Mouse (Mus musculus): ENCODE data around the gene Drg1.
"Not testable (repeated sequence)": the region's sequence is repeated elsewhere in the genome, so short reads cannot be mapped to it uniquely, and the experiment has no call there.

Drg1 gene

DNA sequence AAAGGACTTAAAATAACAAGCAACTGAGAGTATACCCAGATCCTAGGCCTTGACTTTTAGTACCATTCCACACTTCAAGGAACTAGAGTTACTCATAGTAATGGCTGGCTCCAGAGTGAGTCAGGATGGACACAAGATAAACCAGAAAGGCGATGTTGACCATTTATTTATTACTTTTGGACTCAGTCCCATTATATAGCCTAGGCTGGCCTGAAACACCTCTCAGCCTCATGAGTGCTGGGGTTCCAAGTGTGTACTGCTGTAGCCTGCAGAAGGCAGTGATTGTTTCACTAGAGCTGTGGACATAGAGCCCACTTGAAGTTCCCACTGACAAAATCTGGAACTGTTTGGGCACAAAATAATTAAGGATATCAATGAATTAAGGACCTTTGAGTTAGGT lies 53.7 kb downstream of the Drg1 start:
- no peak for DNase-seq (ENCODE audit: low read depth, low spot score)

DNA sequence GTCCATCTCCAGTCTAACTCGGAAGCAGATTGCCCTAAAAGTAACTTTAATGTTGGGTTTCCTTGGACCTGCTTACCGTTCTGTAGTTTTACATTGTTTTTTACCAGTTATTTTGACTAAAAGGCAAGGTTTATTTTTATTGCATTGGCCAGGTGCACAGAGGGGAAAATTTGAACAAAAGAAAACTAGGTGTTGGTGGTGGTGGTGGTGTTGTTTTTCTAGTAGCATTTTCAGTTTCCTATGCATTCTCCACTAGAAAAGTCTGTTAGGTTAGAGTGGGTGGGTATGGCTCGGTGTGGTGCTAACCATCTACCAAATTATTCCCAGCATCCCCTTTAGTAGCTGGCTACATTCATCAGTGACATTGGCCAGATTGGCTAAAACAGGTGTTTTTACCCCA lies 59.4 kb downstream of the Drg1 start:
- DNase-seq (ENCODE audit: low read depth, low spot score), result no peak

DNA sequence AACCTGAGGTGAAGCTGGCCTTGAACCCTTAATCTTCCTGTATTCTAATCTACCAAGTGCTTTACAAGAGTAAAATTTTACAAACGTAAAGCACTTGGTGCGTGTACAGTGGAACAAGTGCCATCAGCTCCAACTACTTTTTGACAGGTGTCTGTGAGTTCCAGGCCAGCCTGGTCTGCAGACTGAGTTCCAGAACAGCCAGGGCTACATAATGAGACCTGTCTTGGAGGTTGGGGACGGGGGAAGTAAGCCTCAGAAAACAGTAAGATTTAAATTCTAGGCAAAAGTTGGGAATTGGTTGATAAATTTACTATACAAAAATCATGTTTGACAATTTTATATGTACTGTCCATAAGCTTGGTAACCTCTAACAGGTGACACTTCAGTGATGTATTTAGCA lies 61.0 kb downstream of the Drg1 start:
- no peak for DNase-seq (ENCODE audit: low read depth, low spot score)

DNA sequence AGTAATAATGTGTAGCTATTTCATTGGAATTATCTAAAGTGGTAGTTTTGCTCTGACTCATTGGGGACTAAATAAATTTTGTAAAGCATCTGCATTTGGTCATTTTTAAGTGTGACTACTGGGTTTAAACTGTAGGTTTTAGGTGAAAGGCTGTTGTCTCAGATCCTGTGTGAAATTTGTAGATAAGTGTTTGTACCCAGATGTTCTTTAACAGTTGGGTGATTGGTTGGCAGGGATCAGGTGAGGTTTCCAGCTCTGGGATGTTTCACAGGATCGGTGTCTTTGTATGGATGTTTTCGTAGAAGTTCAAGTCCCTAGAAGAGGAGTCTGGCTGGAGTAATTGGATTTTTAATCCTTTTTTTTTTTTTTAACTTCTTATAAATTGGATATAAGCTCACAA lies 62.4 kb downstream of the Drg1 start:
- DNase-seq (ENCODE audit: low read depth, low spot score), result peak; percentile 14

DNA sequence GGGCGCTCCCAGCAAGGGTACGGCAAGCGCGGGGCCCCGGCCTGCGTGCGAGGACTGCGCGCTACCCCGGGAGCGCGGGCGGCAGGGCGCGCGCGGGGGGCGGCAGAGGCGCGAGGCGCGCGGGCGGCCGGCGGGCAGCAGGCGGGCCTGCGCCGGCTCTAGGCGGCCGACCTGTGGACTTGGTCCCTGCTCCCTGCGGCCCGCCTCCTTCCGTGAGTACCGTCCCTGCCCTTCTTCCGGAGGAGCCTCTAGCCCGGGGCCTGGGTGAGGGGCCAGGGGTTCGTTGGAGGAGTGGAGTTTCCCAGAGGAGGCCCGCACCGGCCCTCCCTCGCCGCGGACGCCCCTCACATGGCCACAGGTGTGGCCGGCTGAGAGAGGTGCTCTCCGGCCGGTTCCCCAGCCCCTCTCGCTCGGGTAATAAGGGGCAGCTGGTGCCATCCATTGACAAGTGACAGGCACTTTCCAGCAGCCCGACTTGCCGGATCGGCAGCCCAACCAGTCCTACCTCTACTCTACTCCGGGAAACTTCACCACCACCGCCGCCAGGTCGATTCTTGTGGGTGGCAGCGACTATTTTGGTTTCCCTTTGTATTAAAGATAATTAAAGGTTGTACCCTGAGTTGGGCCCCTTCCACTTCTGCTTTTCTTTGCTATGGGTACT lies 63.3 kb downstream of the Drg1 start:
- DNase-seq (ENCODE audit: low read depth, low spot score), result peak; percentile 68

DNA sequence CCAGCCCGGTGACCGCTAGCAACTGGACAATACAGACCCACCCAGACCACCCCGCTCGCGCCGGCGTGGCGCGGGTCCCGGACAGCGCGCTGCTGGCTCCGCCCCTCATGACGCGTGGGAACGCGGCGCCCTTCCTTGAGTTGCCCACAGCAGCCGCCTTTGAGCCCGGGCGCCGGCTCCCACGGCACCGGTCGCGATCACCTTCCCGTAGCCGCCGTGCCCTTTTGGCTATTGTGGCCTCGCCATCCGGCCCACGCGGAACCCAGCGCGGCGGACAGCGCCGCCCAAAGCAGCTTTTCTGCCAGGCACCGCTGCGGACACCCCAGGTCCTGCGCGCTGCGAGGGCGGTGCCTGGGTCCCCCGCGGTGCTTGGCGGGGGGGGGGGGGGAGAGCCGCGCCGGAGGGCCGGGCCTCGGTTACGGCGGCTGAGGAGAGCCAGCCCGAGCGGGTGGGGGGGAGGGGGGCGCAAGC lies 63.9 kb downstream of the Drg1 start, which contains the start of gene Eif4enif1:
TSS of gene Eif4enif1 (plus strand) at position 162 of the 471 bp plus-strand sequence.
- peak; percentile 92 for DNase-seq (ENCODE audit: low read depth, low spot score)

DNA sequence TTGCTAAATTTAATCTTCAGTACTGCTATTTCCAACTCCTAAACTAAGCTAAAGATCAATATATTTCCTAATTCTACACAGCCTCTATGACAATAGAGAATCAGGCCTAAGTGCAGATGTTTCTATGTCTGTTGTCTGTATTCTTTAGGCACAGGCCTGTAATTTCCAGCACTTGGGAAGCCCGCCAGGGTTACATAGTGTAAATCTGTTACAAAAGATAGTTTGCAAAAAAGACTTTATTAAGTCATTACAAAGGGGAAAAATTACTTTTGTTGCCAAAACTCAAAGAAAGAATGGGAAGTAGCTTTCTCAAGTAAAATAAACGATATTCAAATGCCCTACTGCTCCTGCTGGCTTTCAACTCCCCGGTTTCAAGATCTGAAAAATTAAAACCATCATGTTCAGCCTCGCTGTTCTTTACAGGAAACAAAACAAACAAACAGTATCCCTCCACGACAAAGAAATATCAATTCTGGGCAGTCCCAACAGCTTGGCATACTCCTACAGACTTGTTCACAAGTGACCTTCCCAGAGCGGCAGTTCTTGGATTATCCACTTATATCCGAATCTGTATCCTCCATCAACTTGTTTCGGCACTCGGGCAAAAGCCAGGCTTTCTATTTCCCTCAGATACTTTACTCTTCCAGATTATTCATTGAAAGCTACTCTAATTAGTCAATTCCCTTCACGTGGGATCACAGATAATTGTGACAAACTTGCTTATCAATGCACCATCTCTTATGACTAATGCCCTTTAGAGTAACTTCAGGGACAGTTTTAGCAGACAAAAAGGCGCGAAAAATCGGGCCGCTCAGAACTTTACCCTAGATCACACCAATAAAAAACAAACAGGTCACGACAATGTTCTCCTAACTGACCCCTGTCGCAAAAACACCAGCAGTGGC lies 64.6 kb downstream of the Drg1 start:
- DNase-seq (ENCODE audit: low read depth, low spot score), result no peak

DNA sequence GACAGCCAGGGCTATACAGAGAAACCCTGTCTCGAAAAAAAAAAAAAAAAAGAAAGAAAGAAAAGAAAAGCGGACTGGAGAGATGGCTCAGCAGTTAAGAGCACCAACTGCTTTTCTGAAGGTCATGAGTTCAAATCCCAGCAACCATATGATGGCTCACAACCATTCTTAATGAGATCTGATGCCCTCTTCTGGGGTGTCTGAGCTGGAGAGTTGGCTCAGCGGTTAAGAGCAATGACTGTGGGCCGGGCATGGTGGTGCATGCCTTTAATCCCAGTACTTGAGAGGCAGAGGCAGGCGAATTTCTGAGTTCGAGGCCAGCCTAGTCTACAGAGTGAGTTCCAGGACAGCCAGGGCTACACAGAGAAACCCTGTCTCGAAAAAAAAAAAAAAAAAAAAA lies 65.6 kb downstream of the Drg1 start:
- DNase-seq (ENCODE audit: low read depth, low spot score), result not testable (repeated sequence)

DNA sequence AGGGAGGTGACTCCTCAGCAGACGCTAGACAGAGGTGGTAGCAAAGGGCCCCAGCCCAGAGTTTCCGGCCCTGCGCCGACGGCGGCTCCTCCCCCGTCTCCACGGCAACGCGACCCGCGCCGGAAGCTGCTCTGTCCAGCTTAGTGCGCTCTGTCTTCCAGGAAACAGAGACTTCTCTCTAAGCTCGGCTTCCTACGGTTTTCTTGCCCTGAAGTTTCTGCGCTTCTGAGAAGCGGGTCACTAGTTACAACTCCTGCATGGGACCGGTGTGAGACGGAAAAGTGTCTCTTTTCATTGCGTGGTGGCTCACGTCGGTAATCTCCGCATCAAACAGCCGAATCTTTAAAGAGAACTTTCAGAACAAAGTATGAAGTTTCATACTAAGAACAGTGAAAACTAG lies 72.9 kb downstream of the Drg1 start, which contains the start of gene Sfi1:
TSS of gene Sfi1 (minus strand) at position 101 of the 400 bp plus-strand sequence.
- DNase-seq (ENCODE audit: low read depth, low spot score), result no peak

DNA sequence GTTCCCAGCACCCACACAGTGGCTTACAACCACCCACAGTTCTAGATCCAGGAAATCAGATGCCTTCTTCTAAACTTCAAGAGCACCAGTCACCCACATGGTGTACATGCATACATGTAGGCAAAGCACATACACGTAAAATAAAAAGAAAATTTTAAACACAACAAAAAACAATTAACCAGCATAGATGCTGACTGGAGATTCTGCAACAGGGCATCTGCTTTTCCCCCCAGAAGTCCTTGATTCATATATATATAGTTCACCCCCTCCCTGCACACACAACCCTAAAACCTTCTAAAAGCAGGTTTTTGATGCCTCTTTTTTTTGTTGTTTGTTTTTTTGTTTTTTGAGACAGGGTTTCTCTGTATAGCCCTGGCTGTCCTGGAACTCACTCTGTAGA lies 83.5 kb downstream of the Drg1 start:
- not testable (repeated sequence) for DNase-seq (ENCODE audit: low read depth, low spot score)

DNA sequence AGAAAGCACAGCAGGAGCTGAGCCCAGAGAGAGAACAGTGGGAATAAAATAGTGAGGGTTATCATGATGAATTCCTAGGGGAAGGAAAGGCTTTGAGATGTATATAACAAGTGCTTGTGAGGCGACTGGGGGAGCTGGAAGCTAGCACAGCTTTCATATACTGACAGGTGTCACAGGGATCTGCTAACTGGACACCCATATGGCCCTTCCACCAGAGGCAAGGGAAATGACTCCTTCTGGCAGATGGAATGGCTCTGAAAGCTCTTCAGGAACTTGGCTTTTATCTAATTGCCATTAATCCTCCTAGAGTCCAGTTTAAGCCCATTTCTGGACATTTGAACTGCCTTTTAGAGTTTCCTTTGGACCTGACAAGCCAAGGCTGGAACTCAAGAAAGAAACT lies 84.2 kb downstream of the Drg1 start:
- DNase-seq (ENCODE audit: low read depth, low spot score), result not testable (repeated sequence)

DNA sequence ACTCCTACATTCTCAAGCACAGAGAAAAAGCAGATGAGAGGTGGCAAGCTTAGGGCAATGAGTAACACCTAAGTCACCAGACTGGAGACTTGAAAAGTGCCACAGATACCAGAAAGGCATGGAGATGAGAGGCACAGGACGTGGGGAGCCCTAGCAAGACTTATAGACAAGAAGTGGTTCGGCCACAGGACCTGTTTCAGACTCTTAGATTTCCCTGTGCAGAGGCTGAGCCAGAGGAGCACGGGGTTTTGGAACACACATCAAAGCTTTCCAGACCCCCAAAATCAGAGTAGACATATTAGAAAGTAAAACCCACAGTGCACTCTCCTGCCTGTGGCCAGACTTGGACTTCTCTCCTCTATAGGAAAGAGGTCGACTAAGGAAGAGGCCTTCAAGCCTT lies 85.0 kb downstream of the Drg1 start:
- DNase-seq (ENCODE audit: low read depth, low spot score), result peak; percentile 69

DNA sequence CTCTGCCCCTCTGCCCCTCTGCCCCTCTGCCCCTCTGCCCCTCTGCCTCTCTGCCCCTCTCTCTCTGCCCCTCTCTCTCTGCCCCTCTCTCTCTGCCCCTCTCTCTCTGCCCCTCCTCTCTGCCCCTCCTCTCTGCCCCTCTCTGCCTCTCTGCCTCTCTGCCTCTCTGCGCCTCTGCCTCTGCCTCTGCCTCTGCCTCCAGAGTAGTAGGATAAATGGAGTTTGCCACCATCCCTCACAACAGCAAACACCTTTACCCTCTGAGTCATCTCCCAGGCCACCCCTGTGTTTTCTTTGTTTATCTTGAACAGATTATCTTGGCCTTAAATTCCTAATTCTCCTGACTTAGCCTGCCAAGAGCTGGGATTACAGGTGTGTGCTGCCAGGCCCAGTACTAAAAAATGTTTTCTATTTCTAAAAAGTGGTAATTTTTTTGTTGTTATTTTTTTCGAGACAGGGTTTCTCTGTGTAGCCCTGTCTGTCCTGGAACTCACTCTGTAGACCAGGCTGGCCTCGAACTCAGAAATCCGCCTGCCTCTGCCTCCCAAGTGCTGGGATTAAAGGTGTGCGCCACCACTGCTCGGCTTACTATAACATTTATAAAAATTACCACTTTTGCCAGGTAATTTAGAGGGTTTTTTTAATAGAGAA lies 85.6 kb downstream of the Drg1 start:
- not testable (repeated sequence) for DNase-seq (ENCODE audit: low read depth, low spot score)

DNA sequence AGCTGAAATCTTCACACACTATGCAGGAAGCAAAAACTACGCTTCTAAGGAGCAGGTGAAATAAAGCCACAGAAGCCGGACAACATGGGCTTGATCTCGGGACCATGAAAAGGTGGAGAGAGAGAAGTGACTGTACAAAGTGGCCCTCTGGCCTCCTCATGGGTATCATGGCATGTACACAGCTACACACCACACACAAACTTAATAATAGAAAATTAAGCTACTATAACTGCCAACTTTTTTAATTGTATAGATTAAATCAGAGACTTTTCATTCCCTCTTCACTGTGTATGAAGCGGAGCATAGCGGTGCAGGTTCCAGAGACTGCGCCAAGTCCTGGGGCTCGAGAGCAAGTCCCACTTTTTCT lies 86.5 kb downstream of the Drg1 start:
- not testable (repeated sequence) for DNase-seq (ENCODE audit: low read depth, low spot score)

DNA sequence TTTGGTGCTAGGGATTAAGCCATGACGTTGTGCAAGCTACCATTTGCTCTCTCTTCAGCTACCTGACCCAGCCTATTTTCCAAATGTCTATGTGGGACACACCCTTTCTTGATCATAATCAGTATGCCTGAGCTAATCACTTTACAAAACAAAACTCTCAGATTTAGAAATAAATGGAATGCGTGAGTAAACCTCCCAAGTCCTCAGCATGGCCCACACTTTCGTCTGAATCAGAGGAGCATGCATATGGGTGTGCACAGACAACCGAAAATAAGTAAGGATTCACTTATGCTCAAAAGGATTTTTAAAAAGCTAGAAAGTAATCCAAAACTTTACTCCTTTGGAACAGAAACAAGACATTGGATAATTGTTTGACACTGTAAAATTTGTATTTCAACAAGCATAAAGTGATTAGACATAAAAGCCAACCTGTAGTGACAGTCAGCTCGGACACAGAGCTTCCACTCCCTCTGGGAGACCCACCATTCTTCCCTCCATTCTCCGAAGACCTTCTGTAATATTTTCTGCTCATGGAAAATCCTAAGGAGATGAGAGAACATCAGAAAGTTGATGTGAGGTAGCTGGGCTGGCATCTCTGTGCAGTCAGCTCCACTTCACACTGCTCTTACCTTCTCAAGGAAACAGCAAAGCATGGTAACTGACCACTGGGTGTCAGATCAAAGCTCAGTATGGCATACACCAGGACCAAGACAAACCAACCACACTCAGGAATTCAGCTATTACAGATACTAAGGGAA lies 87.1 kb downstream of the Drg1 start:
- DNase-seq (ENCODE audit: low read depth, low spot score), result peak; percentile 18

DNA sequence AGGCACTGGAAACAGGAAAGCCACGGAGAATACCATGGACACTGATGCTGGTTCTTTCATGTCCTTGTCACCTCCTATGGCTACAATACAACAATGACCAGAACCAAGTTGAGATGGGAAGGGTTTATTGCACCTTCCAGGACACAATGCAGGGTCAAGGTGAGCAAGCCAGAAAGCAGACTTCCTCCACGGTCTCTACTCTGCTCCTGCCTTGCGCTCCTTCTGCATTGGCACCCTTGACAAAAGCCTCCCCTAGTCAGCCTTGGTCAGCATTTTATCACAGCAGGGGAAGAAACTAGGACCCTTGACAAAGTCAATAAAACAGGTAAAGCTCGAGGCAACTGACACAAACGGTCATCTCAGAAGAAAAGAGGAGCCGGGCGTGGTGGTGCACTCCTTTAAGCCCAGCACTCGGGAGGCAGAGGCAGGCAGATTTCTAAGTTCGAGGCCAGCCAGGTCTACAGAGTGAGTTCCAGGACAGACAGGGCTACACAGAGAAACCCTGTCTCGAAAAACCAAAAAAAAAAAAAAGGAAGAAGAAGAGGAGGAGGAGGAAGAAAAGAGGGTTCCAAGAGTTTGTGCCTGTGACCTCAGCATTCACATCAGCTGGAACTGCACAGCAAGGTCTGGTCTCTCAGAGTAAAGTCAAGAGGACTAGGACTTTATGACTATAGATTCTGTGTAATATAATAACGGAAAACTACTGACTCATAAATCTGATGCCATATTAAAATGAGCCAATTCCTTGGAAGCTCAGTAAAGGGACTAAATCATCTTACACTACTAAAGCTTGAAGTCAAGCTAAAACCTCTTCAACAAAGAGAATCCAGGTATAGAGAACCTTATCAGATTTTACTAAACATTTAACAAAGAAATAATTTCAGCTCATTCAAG lies 92.5 kb downstream of the Drg1 start:
- peak; percentile 29 for DNase-seq (ENCODE audit: low read depth, low spot score)

DNA sequence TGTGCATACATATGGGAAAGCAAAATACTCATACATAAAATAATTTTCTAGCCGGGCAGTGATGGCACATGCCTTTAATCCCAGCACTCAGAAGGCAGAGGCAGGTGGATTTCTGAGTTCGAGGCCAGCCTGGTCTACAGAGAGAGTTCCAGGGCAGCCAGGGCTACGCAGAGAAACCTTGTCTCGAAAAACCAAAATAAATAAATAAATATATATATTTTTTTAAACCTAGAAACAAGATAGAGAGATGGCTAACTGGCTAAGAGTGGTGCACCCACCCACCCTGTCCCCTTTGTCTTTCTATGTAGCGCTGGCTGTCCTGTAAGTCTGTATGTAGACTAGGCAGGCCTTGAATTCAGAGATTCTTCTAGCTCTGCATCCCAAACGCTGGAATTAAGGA lies 93.7 kb downstream of the Drg1 start:
- DNase-seq (ENCODE audit: low read depth, low spot score), result not testable (repeated sequence)

DNA sequence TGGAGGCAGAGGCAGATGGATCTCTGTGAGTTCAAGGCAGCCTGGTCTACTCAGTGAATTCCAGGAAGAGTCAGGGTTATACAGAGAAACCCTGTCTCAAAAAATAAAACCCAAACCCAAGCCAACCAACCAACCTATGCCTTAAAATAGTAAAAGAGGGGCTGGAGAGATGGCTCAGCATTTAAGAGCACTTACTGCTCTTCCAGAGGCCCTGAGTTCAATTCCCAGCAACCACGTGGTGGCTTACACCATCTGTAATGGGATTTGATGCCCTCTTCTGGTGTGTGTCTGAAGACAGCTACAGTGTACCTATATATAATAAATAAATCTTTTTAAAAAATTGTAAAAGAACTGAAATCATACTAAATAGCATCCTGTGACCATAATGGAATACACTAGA lies 94.3 kb downstream of the Drg1 start:
- DNase-seq (ENCODE audit: low read depth, low spot score), result not testable (repeated sequence)

DNA sequence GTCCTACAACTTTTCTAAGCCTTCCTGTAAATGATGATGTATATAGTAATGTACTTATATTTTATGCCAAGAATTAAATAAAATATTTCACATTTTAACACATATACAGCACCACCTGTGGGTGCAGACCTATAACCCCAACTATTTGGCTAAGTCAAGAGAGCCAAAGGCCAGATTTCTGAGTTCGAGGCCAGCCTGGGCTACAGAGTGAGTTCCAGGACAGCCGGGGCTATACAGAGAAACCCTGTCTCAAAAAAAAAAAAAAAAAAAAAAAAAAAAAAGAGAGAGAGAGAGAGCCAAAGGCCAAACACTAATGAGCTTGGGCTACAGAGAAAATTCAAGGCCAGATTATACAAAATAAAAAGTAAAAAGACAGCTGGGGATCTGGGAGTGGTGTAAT lies 97.2 kb downstream of the Drg1 start:
- not testable (repeated sequence) for DNase-seq (ENCODE audit: low read depth, low spot score)

DNA sequence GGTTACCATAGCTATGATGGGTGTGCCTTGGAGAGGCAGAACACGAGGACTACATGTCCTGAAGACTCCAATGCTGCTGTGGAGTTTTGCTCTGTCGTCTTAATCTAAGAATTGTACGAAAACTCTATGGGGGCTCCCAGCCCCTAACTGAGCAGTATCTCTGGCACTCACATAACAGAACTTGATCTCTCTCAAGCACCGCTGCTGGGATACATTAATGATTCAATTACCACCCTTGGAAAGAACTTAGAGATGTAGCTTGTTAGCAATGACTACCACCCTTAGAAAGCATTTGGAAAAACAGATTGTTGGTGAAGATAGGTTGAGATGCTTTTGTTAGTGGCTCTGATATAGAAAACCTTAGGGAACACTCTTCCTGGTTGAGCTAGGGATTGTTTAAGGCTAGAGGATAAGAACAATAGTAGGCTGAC lies 98.6 kb downstream of the Drg1 start:
- DNase-seq (ENCODE audit: low read depth, low spot score), result not testable (repeated sequence)
